Mouse (Mus musculus): ENCODE data around the gene Chil4.
"Not testable (repeated sequence)": the region's sequence is repeated elsewhere in the genome, so short reads cannot be mapped to it uniquely, and the experiment has no call there.

Chil4 gene

GRCm38 (mm10) chr3:106219407-106219806, at the start of gene Chil4:
Gene Chil4, minus strand, starts transcription at chr3:106219507.
- no peak for DNase-seq

GRCm38 (mm10) chr3:106265854-106266253, 46.5 kb upstream of the Chil4 start:
- no peak for DNase-seq

- DNase-seq = no peak
Measured at GRCm38 (mm10) chr3:106264854-106265253, 45.5 kb upstream of the Chil4 start.

- peak in 1 of 2 experiments; percentile 21 for DNase-seq
Measured at GRCm38 (mm10) chr3:106257076-106257475, 37.8 kb upstream of the Chil4 start.

GRCm38 (mm10) chr3:106252719-106253118, 33.4 kb upstream of the Chil4 start:
- peak in 1 of 2 experiments; percentile 17 for DNase-seq

GRCm38 (mm10) chr3:106250763-106251399, 31.6 kb upstream of the Chil4 start:
- DNase-seq = not testable (repeated sequence)

- DNase-seq = peak in 1 of 2 experiments; percentile 21
Measured at GRCm38 (mm10) chr3:106247369-106247768, 28.1 kb upstream of the Chil4 start.

GRCm38 (mm10) chr3:106240210-106240609, 20.9 kb upstream of the Chil4 start:
- not testable (repeated sequence) for DNase-seq

- peak in 1 of 2 experiments; percentile 18 for DNase-seq
Measured at GRCm38 (mm10) chr3:106239196-106239791, 20.0 kb upstream of the Chil4 start.

GRCm38 (mm10) chr3:106223391-106223790, 4.1 kb upstream of the Chil4 start:
- not testable (repeated sequence) for DNase-seq

GRCm38 (mm10) chr3:106221625-106222265, 2.4 kb upstream of the Chil4 start:
- DNase-seq = no peak

- not testable (repeated sequence) for DNase-seq
Measured at GRCm38 (mm10) chr3:106218284-106218954, 888 bp downstream of the Chil4 start.

- DNase-seq = not testable (repeated sequence)
Measured at GRCm38 (mm10) chr3:106198030-106198429, 21.3 kb downstream of the Chil4 start.

- not testable (repeated sequence) for DNase-seq
Measured at GRCm38 (mm10) chr3:106197246-106197645, 22.1 kb downstream of the Chil4 start.

GRCm38 (mm10) chr3:106196276-106196675, 23.0 kb downstream of the Chil4 start:
- DNase-seq = no peak

GRCm38 (mm10) chr3:106195486-106195885, 23.8 kb downstream of the Chil4 start:
- no peak for DNase-seq

GRCm38 (mm10) chr3:106187991-106188390, 31.3 kb downstream of the Chil4 start:
- no peak for DNase-seq

- DNase-seq = no peak
Measured at GRCm38 (mm10) chr3:106177509-106178189, 41.7 kb downstream of the Chil4 start.

GRCm38 (mm10) chr3:106174971-106175370, 44.3 kb downstream of the Chil4 start:
- DNase-seq = not testable (repeated sequence)

- not testable (repeated sequence) for DNase-seq
Measured at GRCm38 (mm10) chr3:106172506-106172905, 46.8 kb downstream of the Chil4 start.

GRCm38 (mm10) chr3:106171135-106171731, 48.1 kb downstream of the Chil4 start:
- DNase-seq = no peak

- peak; percentile 28 to 48 for DNase-seq
Measured at GRCm38 (mm10) chr3:106170522-106171053, 48.7 kb downstream of the Chil4 start.

Measured in lung, postnatal 4 days (tissue).